Mouse (Mus musculus): ENCODE measurements at regions not wholly inside any gene's neighbourhood (a gene's known extent, or its start where the extent isn't known, plus 50 kb on each side); places are given as distances from the start of the nearest gene placed in this dataset.
"Not testable (repeated sequence)": the region's sequence is repeated elsewhere in the genome, so short reads cannot be mapped to it uniquely, and the experiment has no call there.

DNA sequence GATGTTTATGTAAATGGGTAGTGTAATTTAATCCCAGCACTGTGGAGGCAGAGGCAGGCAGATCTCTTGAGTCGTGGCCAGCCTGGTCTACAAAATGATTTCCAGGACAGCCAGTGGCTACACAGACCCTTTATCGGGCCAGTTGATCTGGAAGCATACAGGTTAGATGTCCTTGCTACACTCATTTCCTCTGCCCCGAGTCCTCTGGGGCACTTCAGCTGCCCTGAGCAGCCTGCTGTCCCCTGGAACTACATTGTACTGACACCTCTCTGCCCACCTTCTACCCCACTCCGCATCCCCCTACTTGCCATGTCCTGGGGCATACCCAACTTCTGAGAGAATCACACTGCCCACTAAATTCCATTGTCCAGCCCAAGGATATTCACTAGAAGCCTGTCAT, 60.6 kb upstream of the Helt start:
- no peak for DNase-seq (ENCODE audit: low spot score)

DNA sequence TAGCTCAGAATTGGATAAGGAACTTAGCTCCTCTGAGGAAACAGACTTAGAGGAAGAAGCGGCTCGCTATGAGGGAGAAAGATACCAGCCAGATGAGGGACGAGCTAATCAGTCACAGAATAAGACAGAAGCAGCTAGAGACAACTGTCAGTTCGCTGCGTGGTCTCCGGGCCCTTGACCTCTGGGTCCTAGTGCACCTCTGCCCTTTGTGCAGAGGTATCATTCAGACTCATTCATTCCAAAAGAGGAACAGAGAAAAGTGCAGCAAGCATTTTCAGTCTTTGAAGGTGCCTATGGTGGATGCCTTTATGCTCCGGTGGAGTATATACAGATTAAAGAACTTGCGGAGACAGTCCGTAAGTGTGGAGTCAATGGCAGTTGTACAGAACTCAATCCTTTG, 63.5 kb upstream of the Helt start:
- DNase-seq (ENCODE audit: low spot score) = not testable (repeated sequence)

DNA sequence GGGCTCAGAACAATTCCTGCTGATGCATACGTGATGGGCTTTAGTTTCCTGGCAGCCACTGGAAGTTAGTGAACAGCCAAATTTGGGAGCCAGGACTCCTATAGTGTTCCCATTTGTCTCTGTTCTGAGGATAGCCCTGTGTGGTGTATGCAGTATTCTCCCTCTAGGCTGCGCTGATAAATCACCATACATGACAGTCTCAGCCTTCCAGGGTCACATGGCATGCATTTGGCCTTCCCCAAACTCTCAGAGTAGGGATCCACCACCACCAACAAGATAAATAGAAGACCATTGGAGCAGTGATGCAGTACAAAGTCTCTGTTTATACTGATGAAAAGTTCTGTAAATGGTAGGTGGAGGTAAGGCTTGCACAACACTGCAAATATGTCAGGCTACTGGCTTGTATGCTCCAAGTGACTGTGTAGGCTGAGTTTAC, 68.4 kb upstream of the Helt start:
- no peak for DNase-seq (ENCODE audit: low spot score)

DNA sequence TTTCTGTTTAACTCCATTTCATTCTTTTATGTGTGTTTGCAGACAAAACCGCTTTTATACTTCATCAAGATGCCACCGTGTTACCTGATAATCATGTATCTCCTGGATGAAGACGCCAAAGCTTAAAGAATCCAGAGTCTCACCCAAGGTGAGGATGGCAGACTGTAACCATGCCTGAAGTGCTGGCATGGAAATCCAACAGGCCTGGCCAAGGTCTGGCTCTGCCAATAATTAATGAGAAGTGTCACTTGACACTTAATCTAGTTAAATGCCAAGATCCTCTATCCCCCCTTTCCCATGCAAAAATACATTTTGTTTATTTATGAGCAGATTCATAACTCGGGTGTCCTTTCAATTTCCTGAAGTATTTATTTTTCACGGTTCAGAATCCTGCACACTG, 71.2 kb upstream of the Helt start:
- no peak for DNase-seq (ENCODE audit: low spot score)

DNA sequence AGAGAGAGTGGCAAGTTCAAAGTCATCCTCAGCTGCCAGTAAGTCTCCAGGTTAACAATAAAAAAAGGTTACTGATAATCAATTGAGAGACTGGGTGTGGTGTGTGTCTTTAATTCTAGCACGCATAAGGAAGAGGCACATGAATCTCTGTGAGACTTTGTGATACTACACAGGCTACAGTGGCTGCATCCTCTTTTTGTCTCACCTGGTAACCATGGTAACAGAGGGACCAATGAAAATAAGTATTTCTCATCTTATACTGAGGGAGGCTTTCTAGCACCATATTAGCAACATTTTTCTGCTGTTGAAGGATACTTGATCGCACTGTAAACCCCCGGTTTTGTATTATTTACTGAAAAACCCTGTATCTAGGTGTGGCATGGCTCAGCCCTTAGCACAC, 72.7 kb upstream of the Helt start:
- DNase-seq (ENCODE audit: low spot score) = no peak

DNA sequence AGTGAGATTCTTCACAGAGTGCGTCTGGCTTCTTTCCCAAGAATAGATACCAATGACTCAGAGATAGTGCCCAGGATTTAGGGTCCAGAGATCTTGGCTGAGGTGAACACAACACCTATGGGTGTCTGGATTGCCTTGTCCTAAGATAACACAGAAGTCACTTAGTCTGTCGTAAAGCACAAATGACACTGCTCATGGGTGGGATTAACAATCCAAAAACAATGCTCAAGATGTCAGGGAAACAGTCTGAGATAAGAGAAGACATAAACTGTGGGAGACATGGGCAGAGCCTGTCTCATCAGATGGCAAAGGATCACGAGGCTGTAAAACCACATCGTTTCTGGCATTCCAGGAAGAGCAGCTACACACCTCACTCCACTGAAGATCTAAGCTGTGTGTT, 79.6 kb upstream of the Helt start:
- no peak for DNase-seq (ENCODE audit: low spot score)

DNA sequence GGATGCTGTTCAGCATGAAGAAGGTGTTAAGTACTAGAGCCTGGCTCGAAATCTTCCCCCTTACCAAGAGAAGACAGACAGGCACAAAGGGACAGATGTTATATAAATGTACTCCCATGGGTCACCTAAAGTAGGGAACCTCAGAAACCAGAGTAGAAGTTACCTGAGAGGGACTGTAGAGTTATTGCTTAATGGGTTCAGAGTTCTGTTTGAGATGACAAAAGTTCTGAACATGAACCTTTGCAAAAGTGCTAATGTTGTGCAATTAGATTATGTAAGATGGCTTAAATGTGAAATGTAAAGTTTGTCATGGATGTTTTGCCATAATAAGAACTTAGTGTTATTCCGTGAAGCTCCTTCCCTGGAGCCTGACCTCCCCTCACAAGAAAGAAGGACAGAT, 81.5 kb upstream of the Helt start:
- DNase-seq (ENCODE audit: low spot score) = no peak

DNA sequence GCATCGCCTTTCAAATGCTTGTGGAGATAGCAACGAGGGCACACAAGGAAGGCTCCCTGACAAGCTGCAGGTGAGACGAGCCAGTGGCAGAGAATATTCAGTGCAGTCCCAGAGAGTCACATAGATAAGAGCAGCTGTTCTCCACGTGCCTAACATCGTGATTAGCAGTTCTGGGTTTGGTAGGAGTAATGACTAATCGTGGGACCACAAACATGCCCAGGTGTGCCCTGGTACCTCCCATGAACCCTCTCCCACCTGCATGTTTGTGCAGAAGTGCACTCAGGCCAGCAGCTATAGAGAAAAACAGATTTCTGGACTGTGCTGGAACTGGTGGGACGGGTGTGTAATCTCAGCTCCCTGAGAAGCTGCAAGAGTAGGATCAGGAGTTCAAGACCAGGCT, 85.9 kb upstream of the Acsl1 start:
- DNase-seq (ENCODE audit: low spot score) = no peak

DNA sequence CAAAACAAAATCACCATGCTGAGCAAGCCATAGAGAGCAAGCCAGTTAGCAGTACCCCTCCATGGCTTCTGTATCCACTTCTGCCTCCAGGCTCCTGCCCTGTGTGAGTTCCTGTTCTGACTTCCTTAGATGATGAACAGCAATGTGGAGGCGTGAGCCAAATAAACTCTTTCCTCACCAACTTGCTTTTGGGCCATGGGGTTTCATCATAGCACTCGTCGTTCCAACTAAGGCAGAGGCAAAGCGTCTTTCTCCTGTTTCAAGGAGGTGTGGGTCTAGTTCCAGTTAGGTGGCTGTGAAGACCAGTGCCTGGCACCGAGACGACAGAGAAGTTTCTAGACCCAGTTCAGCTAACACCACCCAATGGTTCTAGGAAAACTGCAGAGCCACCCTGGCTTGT, 85.0 kb upstream of the Acsl1 start:
- no peak for DNase-seq (ENCODE audit: low spot score)

DNA sequence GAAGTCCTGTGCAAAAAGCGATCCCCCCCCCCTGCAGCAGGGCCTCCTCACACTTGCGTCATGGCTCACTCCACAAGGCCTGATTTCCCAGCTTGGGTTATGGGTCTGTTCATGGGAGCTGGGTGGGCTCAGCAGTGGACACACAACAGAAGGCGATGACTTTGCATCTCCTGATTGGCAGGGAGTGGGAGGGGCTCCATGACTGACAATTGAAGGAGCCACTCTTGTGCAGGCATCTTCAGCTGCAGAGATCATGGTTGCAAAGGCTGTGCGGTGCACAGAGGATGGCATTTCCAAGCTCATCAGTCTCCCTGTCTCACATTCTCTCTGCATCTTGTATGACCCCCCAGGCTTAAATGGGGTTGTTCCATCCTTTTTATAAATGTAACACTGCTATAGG, 84.3 kb upstream of the Acsl1 start:
- DNase-seq (ENCODE audit: low spot score) = no peak

DNA sequence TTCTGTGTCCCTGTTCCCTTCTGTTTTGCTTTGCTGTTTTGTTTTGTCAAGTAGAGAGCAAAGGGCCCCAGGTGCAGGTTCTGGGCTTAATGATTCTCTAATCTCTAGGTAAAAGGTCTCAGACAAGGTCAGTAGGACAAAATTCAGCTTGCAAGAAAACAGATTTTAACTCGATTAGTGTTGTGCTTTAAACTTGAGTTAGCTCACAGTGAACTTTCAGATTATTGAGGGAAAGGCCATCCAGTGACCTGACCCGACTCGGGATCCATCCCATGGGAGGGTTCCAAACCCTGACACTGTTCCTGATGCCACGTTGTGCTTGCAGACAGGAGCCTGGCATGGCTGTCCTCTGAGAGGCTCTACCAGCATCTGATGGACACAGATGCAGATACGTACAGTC, 83.8 kb upstream of the Acsl1 start:
- DNase-seq (ENCODE audit: low spot score) = no peak

DNA sequence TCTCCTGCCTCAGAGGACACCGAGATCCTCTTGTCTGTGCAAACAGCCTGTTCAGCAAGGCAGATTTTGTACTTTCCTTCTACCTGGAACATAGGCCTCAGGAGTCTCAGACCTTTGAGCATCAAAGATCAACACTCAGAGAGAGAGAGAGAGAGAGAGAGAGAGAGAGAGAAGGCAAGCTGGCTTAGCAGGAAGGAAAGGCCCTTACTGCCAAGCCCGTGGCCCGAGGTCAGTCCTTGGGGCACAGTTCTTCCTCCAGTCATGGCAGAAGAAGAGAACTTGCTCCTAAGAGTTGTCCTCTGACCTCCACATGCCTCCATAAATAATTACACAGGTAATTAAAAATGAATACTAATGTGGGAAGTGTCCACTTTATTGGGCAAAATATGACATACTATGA, 82.4 kb upstream of the Acsl1 start:
- DNase-seq (ENCODE audit: low spot score) = no peak

DNA sequence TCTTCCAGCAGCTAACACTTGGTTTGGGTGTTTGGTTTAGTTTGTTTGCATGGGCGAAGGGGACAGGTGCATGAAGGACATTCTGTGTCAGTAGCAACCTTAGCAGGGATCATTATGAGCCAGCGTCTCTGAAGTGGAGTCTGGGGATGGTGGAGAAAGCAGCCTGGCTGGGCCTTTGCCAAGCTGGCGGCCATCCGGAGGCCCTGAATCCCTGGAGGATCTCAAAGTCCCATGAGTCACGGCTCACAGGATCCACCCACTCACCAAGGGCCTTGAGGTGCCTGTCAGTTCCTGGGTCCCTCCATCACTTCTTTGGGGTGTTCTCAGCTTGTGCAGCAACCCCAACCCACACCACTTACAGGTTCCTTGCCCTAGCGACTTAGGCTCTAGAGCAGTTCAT, 80.4 kb upstream of the Acsl1 start:
- DNase-seq (ENCODE audit: low spot score) = peak; percentile 27

DNA sequence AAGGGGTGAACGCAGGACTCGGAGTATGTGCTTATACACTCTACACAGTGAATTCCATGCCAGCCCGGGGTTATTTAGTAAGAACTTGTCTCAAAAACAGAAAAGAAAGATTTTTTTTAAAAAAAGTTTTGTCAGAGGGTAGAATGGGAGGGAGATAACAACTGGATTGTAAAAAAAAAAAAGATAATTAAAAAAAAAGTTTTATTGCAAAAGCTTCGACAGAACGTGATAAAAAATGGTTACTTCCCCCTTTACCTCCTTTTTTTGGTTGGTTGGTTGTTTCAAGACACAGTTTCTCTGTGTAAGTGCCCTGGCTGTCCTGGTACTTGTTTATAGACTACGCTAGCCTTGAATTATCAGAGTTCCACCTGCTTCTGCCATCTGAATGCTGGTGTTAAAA, 79.2 kb upstream of the Acsl1 start:
- no peak for DNase-seq (ENCODE audit: low spot score)

DNA sequence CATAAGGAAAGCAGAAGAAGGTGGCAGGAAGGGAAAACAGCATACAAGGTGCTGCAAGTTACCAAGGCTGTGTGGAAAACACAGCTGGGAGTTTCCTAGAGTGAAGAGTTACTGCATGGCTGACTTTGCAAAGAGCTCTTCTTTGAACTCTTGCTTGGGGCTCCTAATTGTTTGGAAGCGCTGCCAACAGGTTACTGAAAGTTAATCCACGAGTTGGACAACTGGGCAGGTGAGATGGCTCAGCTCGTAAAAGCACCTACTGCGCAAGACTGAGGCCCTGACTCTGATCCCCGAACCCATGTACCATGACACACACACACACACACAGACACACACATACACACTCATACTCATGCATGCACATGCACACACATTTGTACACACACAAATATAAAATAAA, 77.5 kb upstream of the Acsl1 start:
- DNase-seq (ENCODE audit: low spot score) = no peak

DNA sequence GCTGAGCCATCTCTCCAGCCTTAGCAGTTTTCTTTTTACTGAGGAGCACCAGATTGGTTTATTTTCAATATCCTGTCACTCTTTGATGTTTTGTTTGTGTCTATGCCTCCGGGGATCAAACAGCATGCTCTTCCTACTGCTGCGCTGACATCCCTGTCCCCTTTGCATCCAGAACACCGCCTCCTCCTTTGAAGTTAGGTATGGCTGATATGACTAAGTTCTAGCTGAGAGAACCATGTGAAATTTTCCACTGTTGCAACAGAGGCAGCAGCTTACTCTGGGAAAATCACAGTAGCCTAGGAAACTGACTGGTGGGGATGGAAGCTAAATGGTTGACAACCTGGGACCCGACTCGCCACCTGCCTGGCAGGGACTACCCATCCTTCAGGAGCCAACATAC, 76.1 kb upstream of the Acsl1 start:
- DNase-seq (ENCODE audit: low spot score) = no peak

DNA sequence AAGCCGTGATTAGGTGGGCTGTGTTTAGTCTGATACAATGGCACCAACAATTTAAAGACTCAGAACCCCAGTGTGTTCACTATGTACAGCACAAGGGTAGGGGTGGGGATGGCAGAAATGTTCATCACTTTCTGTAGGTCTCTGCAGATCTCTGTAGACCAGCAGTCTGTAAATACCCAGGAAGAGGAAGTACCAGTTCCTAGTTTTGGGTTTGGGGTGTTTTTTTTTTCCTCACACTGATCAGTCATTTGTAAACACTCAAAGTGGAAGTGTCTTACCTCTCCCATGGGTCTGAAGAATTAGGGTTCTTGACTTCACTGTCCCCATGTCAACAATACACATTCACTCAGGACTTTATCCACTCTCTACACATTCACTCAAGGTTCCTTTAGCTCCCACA, 75.5 kb upstream of the Acsl1 start:
- no peak for DNase-seq (ENCODE audit: low spot score)

DNA sequence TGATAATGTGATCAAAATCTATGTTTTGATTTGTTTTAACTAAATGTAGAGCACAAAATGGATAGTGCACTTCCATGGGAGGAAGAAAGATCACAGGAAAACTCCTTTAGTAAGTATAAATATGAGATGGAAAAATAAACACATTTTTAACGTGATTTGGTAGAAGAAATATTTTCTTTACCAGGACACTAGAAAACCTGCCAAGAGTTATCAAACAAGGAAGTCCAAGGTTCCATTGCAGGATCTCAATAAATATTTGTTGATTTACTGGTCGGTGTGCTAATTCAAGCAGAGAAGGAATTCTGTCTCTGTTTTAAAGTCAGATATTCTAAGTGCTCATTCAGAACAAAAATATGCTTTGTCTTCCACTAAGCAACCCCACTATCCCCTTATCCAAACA, 73.8 kb upstream of the Acsl1 start:
- DNase-seq (ENCODE audit: low spot score) = no peak

DNA sequence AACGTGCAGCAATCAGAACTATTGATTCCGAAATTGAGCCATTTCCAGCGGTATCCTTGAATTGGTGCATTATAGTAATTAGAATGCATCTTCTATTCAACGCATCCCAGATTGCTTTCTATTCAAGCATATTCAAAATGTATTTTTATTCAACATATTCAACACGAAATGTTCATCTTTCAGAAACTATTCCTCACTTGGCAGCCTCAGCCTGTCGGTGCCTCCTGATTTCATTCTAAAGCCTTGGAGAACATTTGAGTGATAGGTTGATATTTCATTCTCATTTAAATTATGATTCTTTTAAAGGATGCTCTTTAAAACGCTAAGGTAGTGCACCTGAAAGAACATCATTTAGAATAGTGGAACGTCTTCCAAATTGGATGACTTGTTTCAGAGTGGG, 73.1 kb upstream of the Acsl1 start:
- no peak for DNase-seq (ENCODE audit: low spot score)

DNA sequence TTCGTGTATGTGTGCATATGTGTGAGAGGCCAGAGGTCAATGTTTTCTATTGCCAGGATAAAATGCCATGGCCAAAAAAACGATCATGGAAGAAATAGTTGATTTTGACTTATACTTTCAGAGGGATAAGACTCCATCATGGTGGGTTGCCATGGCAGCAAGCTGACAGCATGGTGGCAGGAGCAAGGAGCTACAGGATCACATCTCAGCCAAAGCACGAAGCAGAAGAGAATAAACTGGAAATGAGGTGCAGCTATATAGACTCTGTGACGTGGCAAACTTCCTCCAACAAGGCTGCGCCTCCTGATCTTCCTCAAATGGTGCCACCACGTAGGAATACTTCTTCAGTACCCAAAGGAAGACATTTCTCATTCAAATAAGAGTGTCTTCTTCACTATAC, 70.2 kb upstream of the Acsl1 start:
- DNase-seq (ENCODE audit: low spot score) = no peak

DNA sequence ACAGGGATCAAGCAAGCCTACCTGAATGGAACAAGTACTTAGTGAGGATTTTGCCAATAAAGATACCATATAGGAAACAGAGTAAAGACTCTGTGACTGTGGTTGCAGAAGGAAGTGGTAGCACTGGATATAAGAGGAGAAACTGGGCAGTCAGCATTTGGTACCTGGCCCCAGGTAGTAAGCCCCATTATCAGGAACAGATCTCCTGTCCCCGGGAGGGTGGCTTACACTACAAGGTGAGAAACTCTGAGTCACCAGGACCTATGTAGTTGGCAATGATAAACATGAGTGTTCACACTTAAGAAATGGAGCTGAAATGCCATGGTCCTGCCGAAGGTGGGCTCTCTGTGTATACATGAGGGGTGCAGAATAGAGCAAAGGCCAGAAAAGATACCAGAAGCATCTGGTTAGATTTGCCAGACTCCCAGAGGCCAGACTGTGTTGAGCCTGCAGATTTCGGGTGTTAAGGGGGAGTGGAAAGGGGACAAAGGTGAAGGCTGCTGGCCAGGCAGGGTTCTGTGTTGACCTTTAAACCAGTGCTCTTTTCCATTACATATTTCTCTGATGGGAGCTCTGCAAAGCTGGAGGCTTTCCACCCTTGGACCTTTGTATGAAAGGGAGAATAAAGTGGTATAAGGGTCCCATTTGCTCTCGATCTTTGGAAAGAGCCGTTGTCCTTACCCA, 66.8 kb upstream of the Acsl1 start:
- no peak for DNase-seq (ENCODE audit: low spot score)

DNA sequence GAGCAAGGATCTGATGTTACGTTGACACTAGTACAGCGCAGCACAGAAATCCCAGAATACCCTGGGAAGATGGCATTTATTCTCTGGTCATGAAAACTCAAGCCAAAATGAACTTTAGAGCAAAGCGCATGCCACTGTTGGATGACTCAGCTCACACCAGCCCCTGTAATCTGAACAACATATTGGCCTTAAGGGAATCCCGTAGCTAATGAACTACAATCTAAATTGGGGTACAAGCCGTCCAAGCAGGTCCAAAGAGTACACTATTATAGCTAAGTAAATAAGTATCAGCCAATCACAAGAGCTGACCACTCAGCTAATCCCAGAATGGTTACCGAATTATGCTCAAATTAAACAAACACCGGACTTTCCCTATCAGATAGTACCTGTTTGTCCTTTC, 62.0 kb upstream of the Acsl1 start:
- DNase-seq (ENCODE audit: low spot score) = no peak

DNA sequence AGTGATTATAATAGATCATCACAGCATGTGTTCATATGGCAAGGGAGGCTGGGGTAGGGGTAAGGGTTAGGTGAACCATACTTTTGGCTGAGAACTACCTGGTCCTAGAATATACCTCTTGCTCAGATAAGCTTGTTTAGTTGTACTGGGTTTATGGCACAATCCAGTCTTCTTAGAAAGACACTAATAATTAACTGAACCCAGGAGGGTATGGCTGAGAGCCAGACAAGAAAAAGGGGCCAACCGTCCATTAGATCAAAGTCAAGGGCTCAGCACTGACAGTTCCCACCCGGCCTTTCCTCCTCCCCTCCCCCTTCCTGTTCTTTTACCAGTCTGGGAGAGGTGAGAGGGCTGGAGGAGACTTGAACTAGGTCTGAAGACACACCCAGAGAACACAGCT, 61.5 kb upstream of the Acsl1 start:
- no peak for DNase-seq (ENCODE audit: low spot score)

DNA sequence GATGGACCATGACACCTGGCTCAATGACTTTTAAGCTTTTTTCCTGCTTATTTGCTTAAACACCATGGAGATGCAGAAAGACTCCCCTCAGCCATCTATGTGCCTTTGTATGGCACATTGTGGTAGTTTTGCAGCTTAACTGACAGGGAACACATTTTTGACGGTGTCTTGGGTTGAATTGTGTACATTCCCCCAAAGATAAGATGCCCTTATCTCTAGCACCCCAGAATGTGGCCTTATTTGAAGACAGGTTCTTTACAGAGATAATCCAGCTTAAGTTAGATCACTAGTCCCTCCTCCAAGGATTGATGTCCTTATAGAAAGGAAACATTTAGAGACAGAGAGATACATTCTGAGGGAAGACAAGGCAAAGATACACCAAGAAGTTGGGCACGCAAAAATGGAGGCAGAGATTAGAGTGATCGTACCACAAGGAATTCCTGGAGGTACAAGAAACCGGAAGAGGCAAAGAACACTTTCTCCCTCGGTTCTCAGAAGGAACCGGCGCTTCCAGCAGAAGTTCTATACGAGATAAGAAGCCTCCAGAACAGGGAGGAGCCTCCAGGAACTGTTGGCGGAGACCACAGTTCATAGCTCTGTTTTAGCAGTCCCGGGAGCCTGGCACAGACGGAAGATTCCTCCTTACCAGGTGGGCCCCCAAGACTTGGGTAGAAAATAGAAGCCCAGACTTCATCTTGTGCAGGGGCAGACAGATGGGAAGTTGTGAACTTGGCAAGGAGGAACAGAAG, 58.8 kb upstream of the Acsl1 start:
- no peak for DNase-seq (ENCODE audit: low spot score)

Measured in gastrocnemius, adult 18-20 months (tissue).